Mouse (Mus musculus) adrenal gland, postnatal 10 days (tissue): Measurements from ENCODE around the gene Fbxw24. TPM values are rescaled to one million over a fixed set of nuclear protein-coding genes. Genes with fewer than 3 reads are reported as not detected.
"Not testable (repeated sequence)": the region's sequence is repeated elsewhere in the genome, so short reads cannot be mapped to it uniquely, and the experiment has no call there.

Source experiments
- DNase-seq: peaks from one replicate; pipeline ENCODE4 v3.0.0; 2021; ENCODE audit warnings: mixed read lengths
- long read RNA-seq, 2 experiments: library from polyadenylated mRNA; stranded (forward); transcript quantifications; one replicate each; pipeline ENCODE4 v2.0.0; 2021
- total RNA-seq, 2 experiments: library from RNA; stranded (reverse); gene quantifications; 2 replicates each; pipeline ENCODE4 v1.2.3; 2021

Gene Fbxw24
- not detected for total RNA-seq
- long read RNA-seq, experiment 1 = 0 reads
- long read RNA-seq, experiment 2 = 0 reads

GRCm38 (mm10) chr9:109625957-109626356 is at the start of gene Fbxw24:
Gene Fbxw24, minus strand, starts transcription at chr9:109626057.
- DNase-seq = not testable (repeated sequence)

- not testable (repeated sequence) for DNase-seq
Observed at GRCm38 (mm10) chr9:109664552-109664951, 38.7 kb upstream of the Fbxw24 start, which contains the start of gene Fbxw25. Gene Fbxw25, minus strand, starts transcription at chr9:109664652.

DNA sequence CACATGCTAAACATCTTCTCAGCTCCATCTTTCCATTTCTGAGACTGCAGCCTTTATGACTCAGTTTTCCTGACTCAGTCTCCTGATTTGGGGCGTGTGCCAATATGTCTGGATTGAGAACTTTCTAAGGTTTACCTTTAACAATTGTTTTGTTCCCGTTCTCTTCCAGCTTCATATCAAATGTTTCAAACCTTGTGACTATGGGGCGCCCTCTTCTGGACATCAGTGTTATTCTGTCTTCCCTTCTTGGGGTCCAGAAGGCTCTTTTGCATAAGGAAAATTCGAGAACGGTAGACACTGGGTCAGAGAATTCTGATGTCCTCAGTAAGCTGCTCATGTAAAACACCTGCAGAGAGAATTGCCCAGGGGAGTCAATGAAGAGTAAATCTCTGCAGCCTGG is 19.0 kb downstream of the Fbxw24 start:
- peak; percentile 67 for DNase-seq

DNA sequence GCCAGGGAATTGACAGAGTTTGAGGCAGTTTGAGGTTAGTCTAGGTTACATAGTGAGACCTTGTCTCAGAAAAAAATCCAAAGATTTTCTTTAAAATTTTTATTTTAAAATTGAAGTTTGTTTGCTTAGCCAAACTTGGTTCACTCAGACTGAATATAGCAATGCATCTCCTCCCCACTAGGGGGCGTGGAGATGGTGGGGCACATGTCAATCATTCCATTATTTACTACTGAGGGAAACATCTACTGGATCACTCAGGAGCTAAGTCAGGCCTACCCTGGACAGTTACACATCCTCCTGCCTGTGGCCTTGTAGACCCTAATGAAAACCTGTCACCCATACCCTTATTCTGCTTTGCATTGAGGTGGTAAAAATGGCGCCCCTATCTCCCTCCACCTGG is 23.7 kb downstream of the Fbxw24 start:
- not testable (repeated sequence) for DNase-seq

- no peak for DNase-seq
Observed at GRCm38 (mm10) chr9:109597226-109597625, 28.6 kb downstream of the Fbxw24 start.

DNA sequence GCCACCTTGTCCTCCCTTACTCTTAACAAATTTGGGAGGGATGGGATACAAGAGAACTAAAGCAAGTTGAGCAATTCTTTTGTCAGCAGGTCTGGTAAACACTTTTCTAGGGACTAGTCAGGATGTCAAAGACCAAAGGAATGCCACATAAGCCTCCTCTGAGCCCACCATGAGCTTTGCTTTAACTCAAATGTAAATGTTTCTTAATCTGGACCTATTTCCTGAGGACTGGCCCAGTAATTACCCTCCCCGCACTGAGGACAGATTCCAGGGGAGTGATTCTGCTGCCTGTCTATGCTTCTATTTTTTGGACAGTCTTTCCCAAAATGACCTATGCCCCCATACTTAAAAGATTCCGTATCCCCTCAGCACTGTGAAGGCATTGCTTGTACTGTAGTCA is 31.0 kb downstream of the Fbxw24 start:
- no peak for DNase-seq

DNA sequence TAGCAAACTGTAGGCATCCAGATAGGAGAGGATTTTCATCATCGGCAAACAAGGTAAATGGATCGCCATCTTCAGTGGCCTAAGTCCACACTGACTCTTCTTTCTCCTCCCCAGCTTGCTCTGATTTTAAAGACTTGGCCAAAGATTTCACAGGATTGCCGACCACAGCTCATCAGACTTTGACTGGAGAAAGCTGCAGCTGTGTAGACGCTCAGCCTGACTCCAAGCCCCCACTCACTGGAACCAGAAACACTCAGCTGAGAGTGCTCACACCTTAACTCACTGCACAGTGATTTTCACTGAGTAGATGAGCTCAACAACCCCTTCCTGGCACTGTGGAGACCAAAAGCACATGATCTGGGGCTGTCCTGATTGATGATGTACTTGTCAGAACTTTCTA is 57.7 kb downstream of the Fbxw24 start, which contains the start of gene Fbxw15:
TSS of gene Fbxw15 (minus strand) at position 101 of the 400 bp plus-strand sequence.
- not testable (repeated sequence) for DNase-seq

DNA sequence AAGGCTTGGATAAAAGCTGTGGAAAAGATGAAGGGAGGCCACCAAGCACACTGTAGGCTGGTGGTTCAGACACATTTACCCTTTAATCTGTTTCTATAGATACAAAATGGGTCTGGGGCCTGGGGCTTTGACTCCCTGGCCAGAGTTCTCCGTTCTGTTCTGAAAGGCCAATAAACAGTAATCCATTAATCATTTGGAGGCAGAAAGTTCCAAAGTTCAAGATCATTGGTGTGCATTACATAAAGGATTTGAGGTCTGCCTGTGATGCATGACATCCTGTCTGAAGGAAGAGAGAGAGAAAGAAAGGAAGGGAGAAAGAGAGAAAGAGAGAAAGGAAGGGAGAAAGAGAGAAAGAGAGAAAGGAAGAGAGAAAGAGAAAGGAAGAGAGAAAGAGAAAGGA is 60.3 kb downstream of the Fbxw24 start:
- no peak for DNase-seq

- DNase-seq = peak; percentile 36
Observed at GRCm38 (mm10) chr9:109562106-109562505, 63.8 kb downstream of the Fbxw24 start.

DNA sequence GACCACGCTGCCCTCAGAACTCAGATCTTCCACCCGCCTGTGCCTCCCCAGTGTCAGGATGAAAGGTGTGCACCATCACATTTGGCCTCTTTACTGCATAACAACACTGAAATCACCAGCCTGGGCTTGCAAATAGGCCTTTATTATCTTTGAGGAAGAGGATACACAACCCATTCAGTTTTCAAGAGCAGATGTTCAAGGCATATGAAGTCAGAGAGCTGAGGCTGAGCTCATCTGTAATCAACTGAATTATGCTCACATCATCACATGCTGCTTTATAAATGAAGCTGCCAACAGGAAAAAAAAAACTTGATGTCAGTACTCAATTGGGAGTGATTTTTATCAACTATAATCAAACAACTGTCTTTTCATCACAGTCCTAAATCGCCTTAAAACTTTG is 73.4 kb downstream of the Fbxw24 start:
- DNase-seq = no peak

Other genes starting within 250 kb of the Fbxw24 start
- not detected for gene Fbxw22, start 221.8 kb downstream of the Fbxw24 start, total RNA-seq
- not detected for gene Fbxw16, start 176.9 kb downstream of the Fbxw24 start, total RNA-seq
- gene Fbxw19, start 130.2 kb downstream of the Fbxw24 start, total RNA-seq = not detected
- gene Fbxw15, start 57.8 kb downstream of the Fbxw24 start, total RNA-seq = not detected
- gene Fbxw25, start 38.6 kb upstream of the Fbxw24 start, total RNA-seq = not detected
- gene Fbxw18, start 76.6 kb upstream of the Fbxw24 start, total RNA-seq = under 1 TPM in 1 of 2 experiments, not detected in 1; 0.18 TPM
- not detected for gene Fbxw26, start 120.0 kb upstream of the Fbxw24 start, total RNA-seq
- not detected for gene Fbxw27, start 164.6 kb upstream of the Fbxw24 start, total RNA-seq
- 10 to 100 TPM in 1 of 2 experiments, 1 to 10 TPM in 1; 9.6 to 15.5 TPM for gene Spink8, start 186.2 kb upstream of the Fbxw24 start, total RNA-seq
- gene Nme6, start 206.7 kb upstream of the Fbxw24 start, total RNA-seq = 10 to 100 TPM; 16.5 to 20.2 TPM
- 10 to 100 TPM; 10.7 to 12.7 TPM for gene Camp, start 223.6 kb upstream of the Fbxw24 start, total RNA-seq
- 10 to 100 TPM; 15.5 to 17.0 TPM for gene Cdc25a, start 249.5 kb upstream of the Fbxw24 start, total RNA-seq